Mouse (Mus musculus) intestine, embryonic 16.5 days (tissue): ENCODE data around the gene Col6a6. TPM values are rescaled to one million over a fixed set of nuclear protein-coding genes. Genes with fewer than 3 reads are reported as not detected.

ENCODE experiments used
- ATAC-seq: fragments of 200-750 bp; cut with Nextera tagmentation; 2 replicates; pipeline ENCODE4 v1.8.0; 2017; ENCODE audit warnings: moderate TSS enrichment, moderate library complexity
- H3K27ac ChIP-seq: fragments of 300-500 bp; sonication (generic); 2 replicates; pipeline ENCODE4 v1.5.1; 2014; ENCODE audit warnings: mild to moderate bottlenecking, low read length
- H3K27me3 ChIP-seq: fragments of 300-500 bp; sonication (generic); replicated peaks from 2 replicates; pipeline ENCODE4 v1.6.1; 2014; ENCODE audit warnings: low read length, control low read depth, mixed read lengths; ENCODE audit not compliant: control insufficient read depth, insufficient read depth
- H3K36me3 ChIP-seq: fragments of 300-500 bp; sonication (generic); 2 replicates; pipeline ENCODE4 v1.6.1; 2014; ENCODE audit warnings: low read length, control low read depth; ENCODE audit not compliant: control insufficient read depth, insufficient read depth
- H3K4me1 ChIP-seq: fragments of 300-500 bp; sonication (generic); 2 replicates; pipeline ENCODE4 v1.6.1; 2014; ENCODE audit warnings: low read length, control low read depth, mixed read lengths; ENCODE audit not compliant: control insufficient read depth, insufficient read depth
- H3K4me2 ChIP-seq: fragments of 300-500 bp; sonication (generic); 2 replicates; pipeline ENCODE4 v1.6.1; 2014; ENCODE audit warnings: low read depth, low read length, control low read depth
- H3K4me3 ChIP-seq: fragments of 300-500 bp; sonication (generic); 2 replicates; pipeline ENCODE4 v1.5.1; 2014; ENCODE audit warnings: mild to moderate bottlenecking, low read length
- H3K9ac ChIP-seq: fragments of 300-500 bp; sonication (generic); 2 replicates; pipeline ENCODE4 v1.6.1; 2014; ENCODE audit warnings: low read depth, low read length
- H3K9me3 ChIP-seq: fragments of 300-500 bp; sonication (generic); 2 replicates; pipeline ENCODE4 v1.6.1; 2016; ENCODE audit warnings: low read length, control low read depth; ENCODE audit not compliant: control insufficient read depth
- WGBS: fragments of 180-500 bp; shearing (Covaris S2); extraction: QIAGEN DNeasy Blood & Tissue Kit; methylation state at CpG from one replicate; pipeline ENCODE4 v1.1.7; 2014; 5-methylcytosine and 5-hydroxymethylcytosine counted together
- polyA plus RNA-seq: library from polyadenylated mRNA; unstranded; fragments of >200 nt; fragmentation: Nextera tagmentation; extraction: Ambion mirVana; gene quantifications from 2 replicates; pipeline ENCODE4 v1.2.1, GENCODE M21; 2015

The Col6a6 gene
- polyA plus RNA-seq, 1 experiment from 2014 or later = 0.95 TPM

GRCm38 (mm10) chr9:105787800-105788199, 40.2 kb downstream of the Col6a6 start:
- H3K9me3 ChIP-seq = no peaks in the 10 kb centered on the region
- H3K9ac ChIP-seq = no peak overlapping the region
- no peak overlapping the region for H3K4me3 ChIP-seq
- peaks cover 7% of the 10 kb centered on the region; the same call in 1 of the 2 replicates for H3K4me1 ChIP-seq
- no peaks in the 10 kb centered on the region for H3K36me3 ChIP-seq
- H3K4me2 ChIP-seq = no peak overlapping the region
- H3K27ac ChIP-seq = no peak overlapping the region
- 47% methylated on average over 11 of the region's 11 CpGs for WGBS
- H3K27me3 ChIP-seq = no peaks in the 10 kb centered on the region
- peak; percentile 83 for ATAC-seq

GRCm38 (mm10) chr9:105784026-105784425, 43.9 kb downstream of the Col6a6 start:
- no peaks in the 10 kb centered on the region for H3K36me3 ChIP-seq
- no peak overlapping the region for H3K9ac ChIP-seq
- H3K27ac ChIP-seq = no peak overlapping the region
- no peak overlapping the region for H3K4me3 ChIP-seq
- H3K4me1 ChIP-seq = peaks cover 7% of the 10 kb centered on the region; the same call in 1 of the 2 replicates
- no peak for ATAC-seq
- no peak overlapping the region for H3K4me2 ChIP-seq
- H3K9me3 ChIP-seq = no peaks in the 10 kb centered on the region
- 86% methylated on average over 4 of the region's 4 CpGs for WGBS
- no peaks in the 10 kb centered on the region for H3K27me3 ChIP-seq

GRCm38 (mm10) chr9:105780696-105781095, 47.3 kb downstream of the Col6a6 start:
- WGBS = 94% methylated on average over 15 of the region's 15 CpGs

GRCm38 (mm10) chr9:105778741-105779140, 49.2 kb downstream of the Col6a6 start:
- WGBS = 90% methylated on average over 6 of the region's 6 CpGs

More at GRCm38 (mm10) chr9:105780696-105781095, 47.3 kb downstream of the Col6a6 start:
- no peak overlapping the region for H3K27ac ChIP-seq
- H3K9ac ChIP-seq = no peak overlapping the region
- no peak overlapping the region for H3K4me2 ChIP-seq
- H3K4me1 ChIP-seq = no peaks in the 10 kb centered on the region
- no peak overlapping the region for H3K4me3 ChIP-seq
- ATAC-seq = no peak
- H3K9me3 ChIP-seq = no peaks in the 10 kb centered on the region
- no peaks in the 10 kb centered on the region for H3K36me3 ChIP-seq
- no peaks in the 10 kb centered on the region for H3K27me3 ChIP-seq

GRCm38 (mm10) chr9:105774878-105775277, 53.1 kb downstream of the Col6a6 start:
- H3K9me3 ChIP-seq = no peaks in the 10 kb centered on the region

More at GRCm38 (mm10) chr9:105778741-105779140, 49.2 kb downstream of the Col6a6 start:
- Histone ChIP-seq H3K4me1 (no peaks in the 10 kb centered on the region), H3K4me2 (no peak overlapping the region), H3K4me3 (no peak overlapping the region), H3K27ac (no peak overlapping the region), H3K27me3 (no peaks in the 10 kb centered on the region), H3K9ac (no peak overlapping the region), H3K9me3 (no peaks in the 10 kb centered on the region), H3K36me3 (no peaks in the 10 kb centered on the region)
- no peak for ATAC-seq

GRCm38 (mm10) chr9:105774321-105774720, 53.6 kb downstream of the Col6a6 start:
- no peak overlapping the region for H3K9ac ChIP-seq
- no peaks in the 10 kb centered on the region for H3K27me3 ChIP-seq
- no peak overlapping the region for H3K4me3 ChIP-seq
- H3K4me2 ChIP-seq = no peak overlapping the region
- no peaks in the 10 kb centered on the region for H3K4me1 ChIP-seq
- WGBS = 90% methylated on average over 19 of the region's 19 CpGs
- H3K36me3 ChIP-seq = no peaks in the 10 kb centered on the region
- H3K27ac ChIP-seq = no peak overlapping the region
- no peak for ATAC-seq
- H3K9me3 ChIP-seq = no peaks in the 10 kb centered on the region

More at GRCm38 (mm10) chr9:105774878-105775277, 53.1 kb downstream of the Col6a6 start:
- ATAC-seq = no peak
- Histone ChIP-seq H3K27me3 (no peaks in the 10 kb centered on the region), H3K4me2 (no peak overlapping the region), H3K36me3 (no peaks in the 10 kb centered on the region), H3K27ac (no peak overlapping the region), H3K4me3 (no peak overlapping the region), H3K9ac (no peak overlapping the region), H3K4me1 (no peaks in the 10 kb centered on the region)
- 73% methylated on average over 7 of the region's 7 CpGs for WGBS

- no peak for ATAC-seq
- no peaks in the 10 kb centered on the region for H3K27me3 ChIP-seq
- no peak overlapping the region for H3K27ac ChIP-seq
- H3K4me2 ChIP-seq = no peak overlapping the region
- WGBS = 76% methylated on average over 3 of the region's 3 CpGs
- H3K4me3 ChIP-seq = no peak overlapping the region
- H3K36me3 ChIP-seq = no peaks in the 10 kb centered on the region
- H3K9ac ChIP-seq = no peak overlapping the region
- no peaks in the 10 kb centered on the region for H3K9me3 ChIP-seq
- H3K4me1 ChIP-seq = no peaks in the 10 kb centered on the region
Measured at GRCm38 (mm10) chr9:105771380-105771779, 56.6 kb downstream of the Col6a6 start.

- no peaks in the 10 kb centered on the region for H3K9me3 ChIP-seq
- no peak overlapping the region for H3K4me2 ChIP-seq
- H3K27me3 ChIP-seq = no peaks in the 10 kb centered on the region
- H3K27ac ChIP-seq = no peak overlapping the region
- 69% methylated on average over 7 of the region's 7 CpGs for WGBS
- ATAC-seq = no peak
- no peak overlapping the region for H3K4me3 ChIP-seq
- no peaks in the 10 kb centered on the region for H3K36me3 ChIP-seq
- H3K4me1 ChIP-seq = no peaks in the 10 kb centered on the region
- no peak overlapping the region for H3K9ac ChIP-seq
Measured at GRCm38 (mm10) chr9:105770690-105771089, 57.3 kb downstream of the Col6a6 start.

GRCm38 (mm10) chr9:105765891-105766290, 62.1 kb downstream of the Col6a6 start:
- 63% methylated on average over 2 of the region's 2 CpGs for WGBS
- no peak for ATAC-seq

GRCm38 (mm10) chr9:105764681-105765080, 63.3 kb downstream of the Col6a6 start:
- Histone ChIP-seq H3K27ac (no peak overlapping the region), H3K9ac (no peak overlapping the region), H3K27me3 (no peaks in the 10 kb centered on the region), H3K4me2 (no peak overlapping the region), H3K4me3 (no peak overlapping the region), H3K36me3 (no peaks in the 10 kb centered on the region), H3K9me3 (no peaks in the 10 kb centered on the region), H3K4me1 (no peaks in the 10 kb centered on the region)
- ATAC-seq = no peak
- WGBS = 68% methylated on average over 5 of the region's 5 CpGs

More at GRCm38 (mm10) chr9:105765891-105766290, 62.1 kb downstream of the Col6a6 start:
- H3K4me1 ChIP-seq = no peaks in the 10 kb centered on the region
- H3K9ac ChIP-seq = no peak overlapping the region
- H3K9me3 ChIP-seq = no peaks in the 10 kb centered on the region
- no peak overlapping the region for H3K27ac ChIP-seq
- H3K27me3 ChIP-seq = no peaks in the 10 kb centered on the region
- no peak overlapping the region for H3K4me2 ChIP-seq
- H3K4me3 ChIP-seq = no peak overlapping the region
- no peaks in the 10 kb centered on the region for H3K36me3 ChIP-seq
